Mouse (Mus musculus) gastrocnemius, adult 2 months (tissue): ENCODE results near the gene Nemf. TPM values are rescaled to one million over a fixed set of nuclear protein-coding genes. Genes with fewer than 3 reads are reported as not detected.
A peak's percentile ranks its signal among the peaks of the same experiment; 100 is the strongest.
"Not testable (repeated sequence)": the region's sequence is repeated elsewhere in the genome, so short reads cannot be mapped to it uniquely, and the experiment has no call there.

Experiments used
- DNase-seq: peaks from one replicate; pipeline ENCODE4 v3.0.0; 2022
- H3K27ac ChIP-seq: fragments of 200-600 bp; 2 replicates; pipeline ENCODE4 v1.8.1; 2022; ENCODE audit warnings: mild to moderate bottlenecking
- H3K4me3 ChIP-seq: fragments of 200-600 bp; 2 replicates; pipeline ENCODE4 v1.8.1; 2022; ENCODE audit warnings: mild to moderate bottlenecking, moderate library complexity
- CTCF ChIP-seq: fragments of 200-600 bp; IDR thresholded peaks from 2 replicates; pipeline ENCODE4 v1.8.1; 2022; ENCODE audit warnings: antibody characterized with exemption, mild to moderate bottlenecking, moderate library complexity
- intact Hi-C: fragments of 180-260 bp; cut with DNase I; formaldehyde crosslinking; loops from one replicate; pipeline ENCODE4 v1.15.1; 2025
- total RNA-seq, 2 experiments: library from RNA; stranded (reverse); gene quantifications; 2 replicates each; pipeline ENCODE4 v1.2.3; 2021

Nemf gene
- total RNA-seq, 2 experiments from 2014 or later = 23.1 to 23.6 TPM

GRCm38 (mm10) chr12:69385542-69386280, 28.7 kb upstream of the Nemf start:
- no peak for DNase-seq
- no peak overlapping the region for H3K27ac ChIP-seq
- intact Hi-C loops = no loop called here
- no peak for TF ChIP-seq CTCF
- H3K4me3 ChIP-seq = no peak overlapping the region

- no peak for DNase-seq
- no peak for TF ChIP-seq CTCF
- intact Hi-C loops = no loop called here
- H3K4me3 ChIP-seq = no peak overlapping the region
- H3K27ac ChIP-seq = no peak overlapping the region
Measured at GRCm38 (mm10) chr12:69384606-69385005, 27.6 kb upstream of the Nemf start.

- Histone ChIP-seq H3K4me3 (no peak overlapping the region), H3K27ac (no peak overlapping the region)
- intact Hi-C loops = no loop called here
- DNase-seq = no peak
- no peak for TF ChIP-seq CTCF
Measured at GRCm38 (mm10) chr12:69382880-69383279, 25.9 kb upstream of the Nemf start.

- intact Hi-C loops = no loop called here
- Histone ChIP-seq H3K27ac (no peak overlapping the region), H3K4me3 (no peak overlapping the region)
Measured at GRCm38 (mm10) chr12:69378558-69379454, 21.8 kb upstream of the Nemf start.

GRCm38 (mm10) chr12:69377636-69378035, 20.7 kb upstream of the Nemf start:
- DNase-seq, H3K4me3 ChIP-seq, intact Hi-C loops, H3K27ac ChIP-seq: not testable (repeated sequence)

More at GRCm38 (mm10) chr12:69378558-69379454, 21.8 kb upstream of the Nemf start:
- no peak for TF ChIP-seq CTCF
- no peak for DNase-seq

- no peak for TF ChIP-seq CTCF
- intact Hi-C loops = no loop called here
- no peak for DNase-seq
- Histone ChIP-seq H3K4me3 (no peak overlapping the region), H3K27ac (no peak overlapping the region)
Measured at GRCm38 (mm10) chr12:69377188-69377587, 20.2 kb upstream of the Nemf start.

GRCm38 (mm10) chr12:69376132-69376531, 19.2 kb upstream of the Nemf start:
- no peak for TF ChIP-seq CTCF
- Histone ChIP-seq H3K27ac (no peak overlapping the region), H3K4me3 (no peak overlapping the region)
- intact Hi-C loops = no loop called here
- no peak for DNase-seq

GRCm38 (mm10) chr12:69373850-69374766, 17.1 kb upstream of the Nemf start:
- Histone ChIP-seq H3K4me3 (peak overlapping the region; percentile 96), H3K27ac (peak overlapping the region; percentile 95; the same call in 1 of the 2 replicates)
- DNase-seq = no peak
- intact Hi-C loops = loop anchor here (5.0 kb wide), 2 partner anchors 73 to 103 kb away; no protein-coding TSS in a partner anchor
- no peak for TF ChIP-seq CTCF

- intact Hi-C loops = loop anchor here (1.0 to 5.0 kb wide), 3 partner anchors 74 to 201 kb away; no protein-coding TSS in a partner anchor
Measured at GRCm38 (mm10) chr12:69372731-69373331, 15.9 kb upstream of the Nemf start.

GRCm38 (mm10) chr12:69371854-69372671, 15.1 kb upstream of the Nemf start, which contains the start of the genes Arf6 and Gm9887:
Gene Arf6, plus strand, starts transcription at chr12:69372150.
Gene Gm9887, minus strand, starts transcription at chr12:69372458.
- Histone ChIP-seq H3K27ac (peak within 1 kb of the TSS; percentile 95), H3K4me3 (peak within 1 kb of the TSS; percentile 96)
- peak; percentile 99 for DNase-seq
- intact Hi-C loops = loop anchor here (1.0 to 5.0 kb wide), 3 partner anchors 75 to 202 kb away; no protein-coding TSS in a partner anchor
- no peak for TF ChIP-seq CTCF

More at GRCm38 (mm10) chr12:69372731-69373331, 15.9 kb upstream of the Nemf start:
- Histone ChIP-seq H3K4me3 (peak overlapping the region; percentile 96), H3K27ac (peak overlapping the region; percentile 95)
- no peak for TF ChIP-seq CTCF
- DNase-seq = peak; percentile 35

GRCm38 (mm10) chr12:69371421-69371853, 14.5 kb upstream of the Nemf start:
- DNase-seq = no peak

More at GRCm38 (mm10) chr12:69371421-69371853, 14.5 kb upstream of the Nemf start:
- Histone ChIP-seq H3K4me3 (peak overlapping the region; percentile 96), H3K27ac (peak overlapping the region; percentile 95)
- peak; percentile 58 for TF ChIP-seq CTCF
- intact Hi-C loops = loop anchor here (5.0 kb wide), 2 partner anchors 76 to 106 kb away; no protein-coding TSS in a partner anchor
